12 mouse cellular contexts compared by ENCODE assay signal in genomic region chr14:59759900-59760493, GRCm38 (mm10).
DNase-seq lines count a peak whose midpoint lies in the region; ATAC-seq lines count a peak whose summit lies in the region.
"Had no signal": no experiment of that assay in that cellular context is flagged by ENCODE, and none has a peak within 500 bp of the region (broad histone marks: within the 10 kb centered on the region; RNA-seq: fewer than 3 reads in every experiment).

No protein-coding gene starts in this region.

- ATAC-seq in kidney, embryonic 15.5 days (replicated peaks; ENCODE audit: low FRiP score): no peak
- ATAC-seq in limb, embryonic 15.5 days (ENCODE audit: insufficient number of reproducible peaks, low FRiP score, low TSS enrichment, low read depth): peak; percentile 87
- ATAC-seq in CD4-positive, CD25-positive, alpha-beta regulatory T cell, adult 4 months: no peak
- ATAC-seq: inflammation-experienced regulatory T-cells, adult 6 months had no signal

- no peaks in the 10 kb centered on the region for H3K27me3 ChIP-seq in kidney, embryonic 15.5 days
- H3K27me3 ChIP-seq in limb, embryonic 15.5 days: peaks cover 6% of the 10 kb centered on the region; the same call in 1 of the 2 replicates

- no peak overlapping the region for H3K4me3 ChIP-seq in kidney, embryonic 15.5 days (replicated peaks)
- H3K4me3 ChIP-seq in limb, embryonic 15.5 days: no peak overlapping the region

- no peaks in the 10 kb centered on the region for H3K9me3 ChIP-seq in kidney, embryonic 15.5 days (replicated peaks)
- no peaks in the 10 kb centered on the region for H3K9me3 ChIP-seq in limb, embryonic 15.5 days

- H3K27ac ChIP-seq in kidney, embryonic 15.5 days: no peak overlapping the region
- peak overlapping the region; percentile 75 for H3K27ac ChIP-seq in limb, embryonic 15.5 days
- H3K27ac ChIP-seq: macrophage had no signal

- H3K4me2 ChIP-seq in kidney, embryonic 15.5 days: no peak overlapping the region
- H3K4me2 ChIP-seq in limb, embryonic 15.5 days: peak overlapping the region; percentile 25

- H3K36me3 ChIP-seq in kidney, embryonic 15.5 days: no peaks in the 10 kb centered on the region
- H3K36me3 ChIP-seq in limb, embryonic 15.5 days: no peaks in the 10 kb centered on the region

- peak; percentile 40 for DNase-seq in kidney, adult 18-20 months
- DNase-seq in forelimb bud, embryonic 11.5 days (ENCODE audit: low read depth, low spot score): peak; percentile 52
- DNase-seq in kidney, adult 9 months: peak; percentile 46
- DNase-seq in cerebellum, postnatal 36 days: no peak
- DNase-seq in adrenal gland, postnatal 14 days: no peak
- DNase-seq: liver; thymus, postnatal 14 days had no signal

- no peak overlapping the region for H3K9ac ChIP-seq in kidney, embryonic 15.5 days
- H3K9ac ChIP-seq in limb, embryonic 15.5 days: no peak overlapping the region

- peaks cover 14% of the 10 kb centered on the region for H3K4me1 ChIP-seq in kidney, embryonic 15.5 days
- H3K4me1 ChIP-seq in limb, embryonic 15.5 days: peaks cover 28% of the 10 kb centered on the region

- WGBS in kidney, embryonic 15.5 days: 61% methylated on average over 12 of the region's 12 CpGs
- WGBS in limb, embryonic 15.5 days: 26% methylated on average over 12 of the region's 12 CpGs

Comparison
In these comparisons a context has a peak if more than half of its experiments do, and no peak if none do; other contexts are left out.
1. DNase-seq: peak in kidney, adult 18-20 months (single experiment), forelimb bud, embryonic 11.5 days (single experiment) and kidney, adult 9 months (single experiment); none in cerebellum, postnatal 36 days (0 of 2) and adrenal gland, postnatal 14 days (single experiment).